Mouse (Mus musculus): ENCODE measurements around the gene Carmil2.

Gene Carmil2

GRCm38 (mm10) chr8:105722861-105723260 lies 36.8 kb downstream of the Carmil2 start:
- no peak for DNase-seq (ENCODE audit: low read depth, low spot score)

GRCm38 (mm10) chr8:105725726-105726125 lies 39.7 kb downstream of the Carmil2 start:
- DNase-seq (ENCODE audit: low read depth, low spot score), result no peak

- no peak for DNase-seq (ENCODE audit: low read depth, low spot score)
These were observed 41.5 kb downstream of the Carmil2 start for GRCm38 (mm10) chr8:105727397-105728124.

GRCm38 (mm10) chr8:105732186-105732585 lies 46.1 kb downstream of the Carmil2 start:
- no peak for DNase-seq (ENCODE audit: low read depth, low spot score)

- no peak for DNase-seq (ENCODE audit: low read depth, low spot score)
These were observed 53.1 kb downstream of the Carmil2 start for GRCm38 (mm10) chr8:105739216-105739615.

GRCm38 (mm10) chr8:105743301-105743700 lies 57.2 kb downstream of the Carmil2 start:
- peak; percentile 40 for DNase-seq (ENCODE audit: low read depth, low spot score)

All from mesoderm, embryonic 11.5 days (tissue).